Mouse (Mus musculus): ENCODE measurements at regions not wholly inside any gene's neighbourhood (a gene's known extent, or its start where the extent isn't known, plus 50 kb on each side); places are given as distances from the start of the nearest gene placed in this dataset.

DNA sequence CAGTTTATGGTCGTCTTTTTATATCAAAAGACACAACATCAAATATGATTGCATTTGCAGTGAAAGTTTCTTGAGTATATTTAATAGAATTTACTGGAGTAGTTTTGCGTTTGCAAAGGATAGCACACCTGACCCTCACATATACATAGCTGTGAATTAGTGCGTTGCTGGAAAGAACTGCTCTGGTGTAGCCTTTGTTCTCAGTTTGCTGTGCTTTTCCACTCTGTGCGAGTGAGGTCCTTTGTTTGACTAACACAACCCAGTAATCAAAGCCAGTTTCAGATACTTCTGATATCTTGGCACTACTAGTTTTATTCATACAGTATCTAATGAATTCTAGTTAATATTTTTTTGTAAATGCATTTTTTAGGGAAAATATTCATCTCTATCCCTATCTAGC lies 84.7 kb downstream of the Trim52 start:
- WGBS, result 48% methylated on average over 4 of the region's 4 CpGs
- Histone ChIP-seq H3K36me3 (ENCODE audit: control insufficient read depth, insufficient read depth, low read length) (no peaks in the 10 kb centered on the region), H3K9ac (ENCODE audit: low read depth, low read length) (no peak overlapping the region), H3K9me3 (ENCODE audit: control insufficient read depth, low read length) (no peaks in the 10 kb centered on the region), H3K4me1 (replicated peaks; ENCODE audit: control insufficient read depth, insufficient read depth, low read length) (no peaks in the 10 kb centered on the region), H3K4me3 (ENCODE audit: low read depth, low read length) (no peak overlapping the region), H3K27ac (ENCODE audit: low read depth, low read length) (no peak overlapping the region), H3K27me3 (ENCODE audit: control insufficient read depth, insufficient read depth, low read length) (no peaks in the 10 kb centered on the region), H3K4me2 (replicated peaks; ENCODE audit: low read depth, low read length) (no peak overlapping the region)
- DNase-seq (ENCODE audit: low spot score) (no peak), ATAC-seq (ENCODE audit: low FRiP score) (no peak)

DNA sequence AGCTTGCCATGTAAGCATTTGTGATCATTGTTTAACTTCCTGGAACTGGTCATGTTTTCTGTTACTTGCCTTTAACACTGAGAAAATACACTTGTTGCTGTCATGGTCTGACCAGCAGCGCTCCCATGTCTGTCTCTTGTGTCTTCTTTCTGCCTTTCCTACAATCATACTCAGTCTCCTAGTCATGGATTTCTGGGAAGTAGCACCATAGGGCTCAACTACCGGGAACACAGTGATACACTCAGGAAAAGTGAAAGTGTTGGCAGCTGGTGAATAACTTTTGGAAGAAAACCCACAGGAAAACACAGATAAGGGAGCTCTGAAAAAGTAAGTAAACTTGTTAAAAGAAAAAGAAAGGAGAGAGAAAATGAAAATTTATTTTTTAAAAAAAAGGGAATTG lies 87.6 kb downstream of the Trim52 start:
- DNase-seq (ENCODE audit: low spot score) (no peak), ATAC-seq (ENCODE audit: low FRiP score) (no peak)
- WGBS, result 86% methylated on average over 2 of the region's 2 CpGs
- Histone ChIP-seq H3K4me2 (replicated peaks; ENCODE audit: low read depth, low read length) (no peak overlapping the region), H3K9me3 (ENCODE audit: control insufficient read depth, low read length) (no peaks in the 10 kb centered on the region), H3K27me3 (ENCODE audit: control insufficient read depth, insufficient read depth, low read length) (no peaks in the 10 kb centered on the region), H3K4me1 (replicated peaks; ENCODE audit: control insufficient read depth, insufficient read depth, low read length) (no peaks in the 10 kb centered on the region), H3K9ac (ENCODE audit: low read depth, low read length) (no peak overlapping the region), H3K36me3 (ENCODE audit: control insufficient read depth, insufficient read depth, low read length) (no peaks in the 10 kb centered on the region), H3K4me3 (ENCODE audit: low read depth, low read length) (no peak overlapping the region), H3K27ac (ENCODE audit: low read depth, low read length) (no peak overlapping the region)

DNA sequence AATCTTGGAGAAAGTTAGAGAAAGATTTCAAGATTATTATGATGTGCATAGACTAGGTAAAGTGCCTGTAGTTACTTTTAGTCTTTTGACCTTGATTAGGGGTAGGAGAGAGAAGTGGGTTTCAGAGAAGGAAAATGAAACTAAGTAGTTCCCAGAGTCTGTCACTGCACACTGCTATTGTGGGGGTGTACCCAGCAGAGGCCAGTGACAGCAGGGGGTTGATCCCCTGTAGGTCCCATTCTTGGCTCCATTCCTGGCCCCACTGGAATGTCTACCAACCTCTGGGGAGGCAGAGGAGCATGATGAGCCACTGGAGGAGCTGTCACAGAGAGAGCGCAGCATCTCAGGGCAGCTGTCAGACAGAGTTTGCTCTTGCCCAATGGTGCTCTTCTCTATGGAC lies 88.1 kb downstream of the Trim52 start:
- Histone ChIP-seq H3K9me3 (ENCODE audit: control insufficient read depth, low read length) (no peaks in the 10 kb centered on the region), H3K4me2 (replicated peaks; ENCODE audit: low read depth, low read length) (no peak overlapping the region), H3K4me1 (replicated peaks; ENCODE audit: control insufficient read depth, insufficient read depth, low read length) (no peaks in the 10 kb centered on the region), H3K9ac (ENCODE audit: low read depth, low read length) (no peak overlapping the region), H3K36me3 (ENCODE audit: control insufficient read depth, insufficient read depth, low read length) (no peaks in the 10 kb centered on the region), H3K27me3 (ENCODE audit: control insufficient read depth, insufficient read depth, low read length) (no peaks in the 10 kb centered on the region), H3K27ac (ENCODE audit: low read depth, low read length) (no peak overlapping the region), H3K4me3 (ENCODE audit: low read depth, low read length) (no peak overlapping the region)
- no peak for DNase-seq (ENCODE audit: low spot score)
- WGBS, result 78% methylated on average over 1 of the region's 1 CpGs
- no peak for ATAC-seq (ENCODE audit: low FRiP score)

DNA sequence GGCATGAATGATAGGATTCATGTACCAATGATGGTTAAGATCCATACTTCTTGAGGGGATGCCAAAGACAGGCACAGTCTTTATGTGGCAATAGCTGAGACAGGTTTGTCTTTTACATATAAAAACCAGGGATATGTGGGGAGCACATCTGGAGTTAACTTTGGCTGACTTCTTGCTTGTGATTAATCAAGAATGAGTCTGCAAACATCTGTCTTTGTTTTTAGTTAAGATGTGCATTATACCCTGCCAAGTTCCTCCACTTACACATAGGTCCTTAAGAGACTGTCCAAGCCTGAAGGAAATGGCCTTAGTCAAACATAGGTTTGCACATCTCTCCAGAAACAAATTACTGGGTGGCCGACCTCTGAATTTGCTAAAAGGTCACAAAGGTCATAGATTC lies 91.8 kb downstream of the Trim52 start:
- H3K9me3 ChIP-seq (ENCODE audit: control insufficient read depth, low read length), result no peaks in the 10 kb centered on the region
- no peaks in the 10 kb centered on the region for H3K4me1 ChIP-seq (replicated peaks; ENCODE audit: control insufficient read depth, insufficient read depth, low read length)
- no peak overlapping the region for H3K27ac ChIP-seq (ENCODE audit: low read depth, low read length)
- ATAC-seq (ENCODE audit: low FRiP score) (no peak), DNase-seq (ENCODE audit: low spot score) (no peak)
- no peaks in the 10 kb centered on the region for H3K36me3 ChIP-seq (ENCODE audit: control insufficient read depth, insufficient read depth, low read length)
- no peaks in the 10 kb centered on the region for H3K27me3 ChIP-seq (ENCODE audit: control insufficient read depth, insufficient read depth, low read length)
- no peak overlapping the region for H3K9ac ChIP-seq (ENCODE audit: low read depth, low read length)
- WGBS, result 64% methylated on average over 1 of the region's 1 CpGs
- no peak overlapping the region for H3K4me2 ChIP-seq (replicated peaks; ENCODE audit: low read depth, low read length)
- no peak overlapping the region for H3K4me3 ChIP-seq (ENCODE audit: low read depth, low read length)

DNA sequence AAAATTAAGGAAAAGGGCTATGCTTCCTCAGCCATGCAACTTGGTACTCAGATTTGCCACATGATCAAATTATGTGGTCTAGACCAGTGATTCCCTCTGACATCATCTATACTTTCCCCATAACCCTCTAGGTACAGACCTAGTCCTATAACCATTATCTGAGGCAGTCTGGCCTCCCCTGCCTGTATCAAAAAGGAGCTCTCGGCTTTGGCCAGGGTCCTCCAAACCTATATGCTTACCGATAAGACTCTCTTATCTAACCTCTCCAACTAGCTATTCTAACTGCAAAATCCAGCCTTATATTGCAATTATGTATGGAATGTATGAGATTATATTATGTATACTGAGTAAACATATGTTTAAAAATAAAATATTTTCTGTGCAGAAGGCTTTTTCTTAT lies 93.1 kb downstream of the Trim52 start:
- H3K9ac ChIP-seq (ENCODE audit: low read depth, low read length), result no peak overlapping the region
- H3K27ac ChIP-seq (ENCODE audit: low read depth, low read length), result no peak overlapping the region
- H3K9me3 ChIP-seq (ENCODE audit: control insufficient read depth, low read length), result no peaks in the 10 kb centered on the region
- DNase-seq (ENCODE audit: low spot score) (no peak), ATAC-seq (ENCODE audit: low FRiP score) (no peak)
- no peak overlapping the region for H3K4me2 ChIP-seq (replicated peaks; ENCODE audit: low read depth, low read length)
- 92% methylated on average over 2 of the region's 2 CpGs for WGBS
- H3K36me3 ChIP-seq (ENCODE audit: control insufficient read depth, insufficient read depth, low read length), result no peaks in the 10 kb centered on the region
- no peaks in the 10 kb centered on the region for H3K27me3 ChIP-seq (ENCODE audit: control insufficient read depth, insufficient read depth, low read length)
- H3K4me1 ChIP-seq (replicated peaks; ENCODE audit: control insufficient read depth, insufficient read depth, low read length), result no peaks in the 10 kb centered on the region
- H3K4me3 ChIP-seq (ENCODE audit: low read depth, low read length), result no peak overlapping the region

DNA sequence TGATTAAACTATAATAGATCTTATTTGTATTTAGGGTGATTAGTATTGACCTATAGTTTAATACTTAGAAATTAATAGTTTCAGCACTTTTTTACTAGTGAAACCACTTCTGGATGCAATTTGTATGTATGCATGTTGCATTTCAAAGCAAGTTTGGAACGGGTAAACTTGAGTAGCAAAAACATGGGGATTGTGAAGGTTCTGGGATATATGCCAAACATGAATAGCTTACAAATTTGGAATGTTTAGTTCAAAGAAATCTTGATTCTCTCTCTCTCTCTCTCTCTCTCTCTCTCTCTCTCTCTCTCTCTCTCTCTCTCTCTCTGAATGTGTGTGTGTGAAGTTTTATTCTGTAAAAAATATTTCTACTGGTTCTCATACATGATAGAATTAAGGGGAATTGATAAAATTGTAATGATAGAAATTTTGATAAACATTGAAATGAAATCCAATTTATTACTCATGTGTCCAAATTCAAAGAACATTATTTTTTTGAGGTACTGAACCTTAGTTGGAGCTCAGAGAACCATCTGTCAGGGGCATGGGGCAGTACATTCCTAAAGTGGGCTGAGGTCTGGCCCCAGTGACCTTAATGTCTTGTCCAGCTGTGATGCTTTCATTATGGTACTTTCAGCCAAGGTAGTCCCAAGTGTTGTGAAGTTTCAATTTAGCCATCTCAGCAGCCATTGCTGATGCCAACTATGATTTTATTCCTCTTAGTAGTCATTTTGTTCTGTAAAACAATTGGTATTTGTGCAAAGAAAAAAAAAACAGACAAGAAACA lies 93.7 kb downstream of the Trim52 start:
- 74% methylated on average over 1 of the region's 1 CpGs for WGBS
- Histone ChIP-seq H3K9me3 (ENCODE audit: control insufficient read depth, low read length) (no peaks in the 10 kb centered on the region), H3K4me1 (replicated peaks; ENCODE audit: control insufficient read depth, insufficient read depth, low read length) (no peaks in the 10 kb centered on the region), H3K27me3 (ENCODE audit: control insufficient read depth, insufficient read depth, low read length) (no peaks in the 10 kb centered on the region), H3K4me3 (ENCODE audit: low read depth, low read length) (no peak overlapping the region), H3K27ac (ENCODE audit: low read depth, low read length) (no peak overlapping the region), H3K9ac (ENCODE audit: low read depth, low read length) (no peak overlapping the region), H3K4me2 (replicated peaks; ENCODE audit: low read depth, low read length) (no peak overlapping the region), H3K36me3 (ENCODE audit: control insufficient read depth, insufficient read depth, low read length) (no peaks in the 10 kb centered on the region)
- ATAC-seq (ENCODE audit: low FRiP score), result no peak
- DNase-seq (ENCODE audit: low spot score), result no peak

DNA sequence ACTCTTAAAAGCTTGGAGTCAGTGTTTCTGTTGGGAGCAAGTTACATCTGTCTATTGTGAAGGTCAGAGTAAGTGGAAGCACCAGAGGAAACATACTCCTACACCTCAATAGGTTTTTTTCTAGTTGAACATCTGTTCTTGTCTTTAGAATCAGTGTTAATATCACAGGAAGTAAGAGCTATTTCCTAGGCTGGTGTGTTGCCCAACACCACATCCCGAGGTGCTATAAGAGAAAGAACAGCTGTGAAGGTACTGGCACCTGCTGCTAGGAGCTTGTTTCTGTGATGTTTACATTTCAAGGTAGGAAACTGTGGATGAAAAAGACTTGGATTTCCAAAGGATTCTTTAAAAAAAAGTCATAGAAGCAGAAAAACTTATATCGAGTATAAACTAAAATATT lies 105.1 kb downstream of the Trim52 start:
- Histone ChIP-seq H3K4me1 (replicated peaks; ENCODE audit: control insufficient read depth, insufficient read depth, low read length) (no peaks in the 10 kb centered on the region), H3K4me3 (ENCODE audit: low read depth, low read length) (no peak overlapping the region), H3K27me3 (ENCODE audit: control insufficient read depth, insufficient read depth, low read length) (no peaks in the 10 kb centered on the region), H3K9me3 (ENCODE audit: control insufficient read depth, low read length) (no peaks in the 10 kb centered on the region), H3K27ac (ENCODE audit: low read depth, low read length) (no peak overlapping the region), H3K4me2 (replicated peaks; ENCODE audit: low read depth, low read length) (no peak overlapping the region), H3K9ac (ENCODE audit: low read depth, low read length) (no peak overlapping the region), H3K36me3 (ENCODE audit: control insufficient read depth, insufficient read depth, low read length) (no peaks in the 10 kb centered on the region)
- 81% methylated on average over 2 of the region's 2 CpGs for WGBS
- no peak for DNase-seq (ENCODE audit: low spot score)
- ATAC-seq (ENCODE audit: low FRiP score), result no peak

DNA sequence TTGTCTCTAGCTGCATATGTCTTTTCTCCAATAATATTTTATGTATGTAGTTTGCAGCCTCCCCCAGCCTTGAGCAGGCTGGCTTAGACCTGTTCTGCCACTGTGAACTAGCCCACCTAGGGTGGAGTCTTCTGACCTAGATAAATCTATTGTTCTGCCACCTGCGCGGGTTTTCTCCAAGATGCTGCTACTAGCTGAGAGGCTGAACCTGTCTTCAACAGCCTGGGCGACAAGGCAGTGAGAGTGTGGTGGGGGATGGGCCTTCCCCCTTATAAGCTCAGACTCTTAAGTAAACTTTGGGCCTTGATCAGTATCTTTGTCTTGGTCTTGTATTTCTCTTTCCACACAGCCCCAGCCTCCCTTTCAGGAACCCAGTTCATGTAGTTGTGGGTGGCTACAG lies 111.7 kb downstream of the Trim52 start:
- Histone ChIP-seq H3K36me3 (ENCODE audit: control insufficient read depth, insufficient read depth, low read length) (no peaks in the 10 kb centered on the region), H3K27me3 (ENCODE audit: control insufficient read depth, insufficient read depth, low read length) (no peaks in the 10 kb centered on the region), H3K4me2 (replicated peaks; ENCODE audit: low read depth, low read length) (no peak overlapping the region), H3K4me3 (ENCODE audit: low read depth, low read length) (no peak overlapping the region), H3K9ac (ENCODE audit: low read depth, low read length) (no peak overlapping the region), H3K4me1 (replicated peaks; ENCODE audit: control insufficient read depth, insufficient read depth, low read length) (no peaks in the 10 kb centered on the region), H3K27ac (ENCODE audit: low read depth, low read length) (no peak overlapping the region), H3K9me3 (ENCODE audit: control insufficient read depth, low read length) (no peaks in the 10 kb centered on the region)
- ATAC-seq (ENCODE audit: low FRiP score) (no peak), DNase-seq (ENCODE audit: low spot score) (no peak)
- 87% methylated on average over 3 of the region's 3 CpGs for WGBS

DNA sequence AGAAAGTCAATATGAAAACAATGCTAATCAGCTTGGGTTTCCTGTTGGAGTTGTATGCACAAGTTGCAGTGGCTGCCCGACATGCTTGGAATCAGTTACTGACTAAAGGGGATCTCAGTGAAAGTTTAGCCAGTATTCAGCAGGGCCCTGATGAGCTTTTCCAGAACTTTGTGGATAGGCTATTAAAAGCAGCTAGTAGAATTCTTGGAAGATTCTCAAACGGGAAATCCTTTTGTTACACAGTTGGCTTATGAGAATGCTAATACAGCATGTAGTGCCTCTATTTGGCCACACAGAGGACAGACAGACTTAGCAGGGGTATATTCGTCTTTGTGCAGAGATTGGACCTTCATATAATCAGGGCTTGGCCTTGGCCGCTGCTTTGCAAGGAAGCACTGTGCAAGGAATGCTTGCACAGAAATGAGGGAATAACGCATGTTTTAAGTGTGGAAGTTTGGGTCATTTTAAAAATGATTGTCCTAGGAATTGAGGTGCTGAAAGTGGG lies 113.3 kb downstream of the Trim52 start:
- WGBS, result 91% methylated on average over 5 of the region's 5 CpGs
- Histone ChIP-seq H3K4me1 (replicated peaks; ENCODE audit: control insufficient read depth, insufficient read depth, low read length) (no peaks in the 10 kb centered on the region), H3K9me3 (ENCODE audit: control insufficient read depth, low read length) (no peaks in the 10 kb centered on the region), H3K9ac (ENCODE audit: low read depth, low read length) (no peak overlapping the region), H3K4me2 (replicated peaks; ENCODE audit: low read depth, low read length) (no peak overlapping the region), H3K36me3 (ENCODE audit: control insufficient read depth, insufficient read depth, low read length) (no peaks in the 10 kb centered on the region), H3K27me3 (ENCODE audit: control insufficient read depth, insufficient read depth, low read length) (no peaks in the 10 kb centered on the region), H3K4me3 (ENCODE audit: low read depth, low read length) (no peak overlapping the region), H3K27ac (ENCODE audit: low read depth, low read length) (no peak overlapping the region)
- no peak for DNase-seq (ENCODE audit: low spot score)
- no peak for ATAC-seq (ENCODE audit: low FRiP score)

All from hindbrain, embryonic 11.5 days (tissue).